Mouse (Mus musculus): Measurements from ENCODE around the gene Ric8a. TPM values are rescaled to one million over a fixed set of nuclear protein-coding genes. Genes with fewer than 3 reads are reported as not detected.

The Ric8a gene
- polyA plus RNA-seq, 1 experiment: 61.2 TPM

GRCm38 (mm10) chr7:140845683-140846082, 11.1 kb upstream of the Ric8a start:
- Histone ChIP-seq H3K4me3 (ENCODE audit: insufficient read depth, low read length) (no peak overlapping the region), H3K27ac (ENCODE audit: insufficient read depth, low read depth, low read length) (no peak overlapping the region), H3K4me1 (ENCODE audit: control insufficient read depth, insufficient read depth, low read length) (no peaks in the 10 kb centered on the region)
- TF ChIP-seq POLR2A (IDR thresholded peaks at IDR 0.05; ENCODE audit: borderline replicate concordance, low read depth, low read length) (no peak), CTCF (IDR thresholded peaks at IDR 0.05; ENCODE audit: low read depth, low read length) (no peak)

- Histone ChIP-seq H3K4me3 (ENCODE audit: insufficient read depth, low read length) (no peak overlapping the region), H3K27ac (ENCODE audit: insufficient read depth, low read depth, low read length) (no peak overlapping the region), H3K4me1 (ENCODE audit: control insufficient read depth, insufficient read depth, low read length) (no peaks in the 10 kb centered on the region)
- TF ChIP-seq CTCF (IDR thresholded peaks at IDR 0.05; ENCODE audit: low read depth, low read length): no peak
- no peak for TF ChIP-seq POLR2A (IDR thresholded peaks at IDR 0.05; ENCODE audit: borderline replicate concordance, low read depth, low read length)
Observed at GRCm38 (mm10) chr7:140846676-140847075, 10.1 kb upstream of the Ric8a start.

GRCm38 (mm10) chr7:140847755-140848580, 8.8 kb upstream of the Ric8a start, which contains the start of gene Odf3:
TSS of gene Odf3 (plus strand) at chr7:140847805.
- Histone ChIP-seq H3K27ac (ENCODE audit: insufficient read depth, low read depth, low read length) (no peak within 1 kb of the TSS), H3K4me1 (ENCODE audit: control insufficient read depth, insufficient read depth, low read length) (no peaks in the 10 kb centered on the region), H3K4me3 (ENCODE audit: insufficient read depth, low read length) (no peak within 1 kb of the TSS)
- no peak for TF ChIP-seq POLR2A (IDR thresholded peaks at IDR 0.05; ENCODE audit: borderline replicate concordance, low read depth, low read length)
- TF ChIP-seq CTCF (IDR thresholded peaks at IDR 0.05; ENCODE audit: low read depth, low read length): no peak

GRCm38 (mm10) chr7:140848591-140848990, 8.2 kb upstream of the Ric8a start:
- H3K4me3 ChIP-seq (ENCODE audit: insufficient read depth, low read length): no peak overlapping the region
- H3K4me1 ChIP-seq (ENCODE audit: control insufficient read depth, insufficient read depth, low read length): no peaks in the 10 kb centered on the region
- no peak overlapping the region for H3K27ac ChIP-seq (ENCODE audit: insufficient read depth, low read depth, low read length)
- no peak for TF ChIP-seq POLR2A (IDR thresholded peaks at IDR 0.05; ENCODE audit: borderline replicate concordance, low read depth, low read length)
- no peak for TF ChIP-seq CTCF (IDR thresholded peaks at IDR 0.05; ENCODE audit: low read depth, low read length)

GRCm38 (mm10) chr7:140851916-140852315, 4.8 kb upstream of the Ric8a start:
- TF ChIP-seq POLR2A (IDR thresholded peaks at IDR 0.05; ENCODE audit: borderline replicate concordance, low read depth, low read length) (no peak), CTCF (IDR thresholded peaks at IDR 0.05; ENCODE audit: low read depth, low read length) (no peak)
- H3K4me3 ChIP-seq (ENCODE audit: insufficient read depth, low read length): no peak overlapping the region
- peaks cover 5% of the 10 kb centered on the region; the same call in 1 of the 2 replicates for H3K4me1 ChIP-seq (ENCODE audit: control insufficient read depth, insufficient read depth, low read length)
- H3K27ac ChIP-seq (ENCODE audit: insufficient read depth, low read depth, low read length): no peak overlapping the region

- no peak overlapping the region for H3K27ac ChIP-seq (ENCODE audit: insufficient read depth, low read depth, low read length)
- peaks cover 6% of the 10 kb centered on the region; the same call in 1 of the 2 replicates for H3K4me1 ChIP-seq (ENCODE audit: control insufficient read depth, insufficient read depth, low read length)
- no peak overlapping the region for H3K4me3 ChIP-seq (ENCODE audit: insufficient read depth, low read length)
- TF ChIP-seq CTCF (IDR thresholded peaks at IDR 0.05; ENCODE audit: low read depth, low read length) (no peak), POLR2A (IDR thresholded peaks at IDR 0.05; ENCODE audit: borderline replicate concordance, low read depth, low read length) (no peak)
Observed at GRCm38 (mm10) chr7:140853386-140853785, 3.4 kb upstream of the Ric8a start.

GRCm38 (mm10) chr7:140854483-140854882, 2.3 kb upstream of the Ric8a start:
- no peak for TF ChIP-seq CTCF (IDR thresholded peaks at IDR 0.05; ENCODE audit: low read depth, low read length)
- no peak for TF ChIP-seq POLR2A (IDR thresholded peaks at IDR 0.05; ENCODE audit: borderline replicate concordance, low read depth, low read length)
- no peak overlapping the region for H3K4me3 ChIP-seq (ENCODE audit: insufficient read depth, low read length)

GRCm38 (mm10) chr7:140855181-140855580, 1.6 kb upstream of the Ric8a start:
- peak overlapping the region; percentile 86 for H3K4me3 ChIP-seq (ENCODE audit: insufficient read depth, low read length)
- H3K4me1 ChIP-seq (ENCODE audit: control insufficient read depth, insufficient read depth, low read length): peaks cover 12% of the 10 kb centered on the region; the same call in 1 of the 2 replicates
- no peak overlapping the region for H3K27ac ChIP-seq (ENCODE audit: insufficient read depth, low read depth, low read length)
- TF ChIP-seq CTCF (IDR thresholded peaks at IDR 0.05; ENCODE audit: low read depth, low read length) (no peak), POLR2A (IDR thresholded peaks at IDR 0.05; ENCODE audit: borderline replicate concordance, low read depth, low read length) (no peak)

More at GRCm38 (mm10) chr7:140854483-140854882, 2.3 kb upstream of the Ric8a start:
- peaks cover 12% of the 10 kb centered on the region; the same call in 1 of the 2 replicates for H3K4me1 ChIP-seq (ENCODE audit: control insufficient read depth, insufficient read depth, low read length)
- H3K27ac ChIP-seq (ENCODE audit: insufficient read depth, low read depth, low read length): no peak overlapping the region

- H3K27ac ChIP-seq (ENCODE audit: insufficient read depth, low read depth, low read length): peak within 1 kb of the TSS; percentile 83
- no peak for TF ChIP-seq CTCF (IDR thresholded peaks at IDR 0.05; ENCODE audit: low read depth, low read length)
- TF ChIP-seq POLR2A (IDR thresholded peaks at IDR 0.05; ENCODE audit: borderline replicate concordance, low read depth, low read length): 0 out of 2 replicates have a peak, but pooled peaks have one; percentile 61
- peaks cover 12% of the 10 kb centered on the region; the same call in 1 of the 2 replicates for H3K4me1 ChIP-seq (ENCODE audit: control insufficient read depth, insufficient read depth, low read length)
- H3K4me3 ChIP-seq (ENCODE audit: insufficient read depth, low read length): peak within 1 kb of the TSS; percentile 86
Observed at GRCm38 (mm10) chr7:140855860-140856784, 635 bp upstream of the Ric8a start, which contains the start of gene Gm45785. TSS of gene Gm45785 (minus strand) at chr7:140856331.
